Mouse (Mus musculus): ENCODE measurements around the gene Pcif1. TPM values are rescaled to one million over a fixed set of nuclear protein-coding genes. Genes with fewer than 3 reads are reported as not detected.

Gene Pcif1
- polyA plus RNA-seq, 1 experiment = 37.2 TPM

DNA sequence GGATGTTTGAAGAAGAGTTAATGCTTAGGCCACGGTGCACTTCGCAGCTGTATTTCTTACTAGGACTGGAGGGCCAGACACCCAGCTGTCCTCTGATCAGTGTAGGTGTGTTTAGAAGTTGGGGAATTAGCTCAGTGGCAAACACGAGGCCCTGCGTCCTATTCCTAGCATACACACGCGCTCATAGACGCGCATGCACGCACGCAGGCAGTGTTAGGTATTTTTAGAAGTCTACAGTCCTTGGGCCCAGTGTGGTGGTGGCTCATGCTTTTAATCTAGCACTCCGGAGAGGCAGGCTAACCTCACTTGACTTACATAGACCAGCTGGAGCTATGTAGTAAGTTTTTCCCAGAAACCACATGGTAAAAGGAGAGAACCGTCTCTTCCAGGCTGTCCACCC lies 33.0 kb downstream of the Pcif1 start:
- Histone ChIP-seq H3K27ac (ENCODE audit: insufficient read depth, low read depth, low read length) (peak overlapping the region; percentile 95), H3K27me3 (replicated peaks; ENCODE audit: control insufficient read depth, insufficient read depth, low read length) (no peaks in the 10 kb centered on the region), H3K36me3 (ENCODE audit: control insufficient read depth, insufficient read depth, low read length) (peaks cover under 1% of the 10 kb centered on the region; the same call in 1 of the 2 replicates), H3K4me1 (ENCODE audit: control insufficient read depth, insufficient read depth, low read length) (peaks cover 12% of the 10 kb centered on the region; the same call in 1 of the 2 replicates), H3K4me3 (ENCODE audit: insufficient read depth, low read depth, low read length) (peak overlapping the region; percentile 63)
- TF ChIP-seq POLR2A (IDR thresholded peaks at IDR 0.05; ENCODE audit: low read depth, low read length) (no peak), CTCF (conservative IDR thresholded peaks at IDR 0.05; ENCODE audit: insufficient read depth, insufficient read length, low read depth, low read length) (no peak)
- DNase-seq = no peak
- 3% methylated on average over 12 of the region's 12 CpGs for WGBS

- H3K4me1 ChIP-seq (ENCODE audit: control insufficient read depth, insufficient read depth, low read length) = peaks cover 12% of the 10 kb centered on the region; the same call in 1 of the 2 replicates
- no peaks in the 10 kb centered on the region for H3K27me3 ChIP-seq (replicated peaks; ENCODE audit: control insufficient read depth, insufficient read depth, low read length)
- no peaks in the 10 kb centered on the region for H3K36me3 ChIP-seq (ENCODE audit: control insufficient read depth, insufficient read depth, low read length)
- no peak for TF ChIP-seq CTCF (conservative IDR thresholded peaks at IDR 0.05; ENCODE audit: insufficient read depth, insufficient read length, low read depth, low read length)
- TF ChIP-seq POLR2A (IDR thresholded peaks at IDR 0.05; ENCODE audit: low read depth, low read length) = no peak
- no peak overlapping the region for H3K27ac ChIP-seq (ENCODE audit: insufficient read depth, low read depth, low read length)
- H3K4me3 ChIP-seq (ENCODE audit: insufficient read depth, low read depth, low read length) = no peak overlapping the region
- WGBS = 89% methylated on average over 9 of the region's 9 CpGs
- no peak for DNase-seq
These were observed 33.8 kb downstream of the Pcif1 start for GRCm38 (mm10) chr2:164912749-164913427.

- no peak overlapping the region for H3K27ac ChIP-seq (ENCODE audit: insufficient read depth, low read depth, low read length)
- WGBS = 85% methylated on average over 2 of the region's 2 CpGs
These were observed 34.3 kb downstream of the Pcif1 start for GRCm38 (mm10) chr2:164913428-164913786.

DNA sequence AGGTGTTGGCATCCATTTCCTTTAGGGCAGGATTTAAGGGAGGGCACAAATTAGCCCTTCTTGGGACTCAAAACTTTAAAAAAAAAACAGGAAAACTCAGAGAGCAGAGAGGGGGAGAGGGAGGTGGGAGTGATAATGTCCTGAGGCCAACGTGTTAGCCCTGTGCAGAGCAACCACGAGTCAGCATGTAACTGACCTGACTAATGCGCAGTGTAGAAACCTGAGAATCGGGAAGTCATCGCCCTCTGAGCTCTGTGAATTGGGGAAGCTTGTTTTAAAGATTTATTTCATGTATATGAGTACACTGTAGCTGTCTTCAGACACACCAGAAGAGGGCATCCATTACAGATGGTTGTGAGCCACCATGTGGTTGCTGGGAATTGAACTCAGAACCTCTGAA lies 37.7 kb downstream of the Pcif1 start:
- Histone ChIP-seq H3K4me1 (ENCODE audit: control insufficient read depth, insufficient read depth, low read length) (peaks cover 5% of the 10 kb centered on the region; the same call in 1 of the 2 replicates), H3K4me3 (ENCODE audit: insufficient read depth, low read depth, low read length) (no peak overlapping the region), H3K36me3 (ENCODE audit: control insufficient read depth, insufficient read depth, low read length) (no peaks in the 10 kb centered on the region), H3K27ac (ENCODE audit: insufficient read depth, low read depth, low read length) (no peak overlapping the region), H3K27me3 (replicated peaks; ENCODE audit: control insufficient read depth, insufficient read depth, low read length) (no peaks in the 10 kb centered on the region)
- DNase-seq = no peak
- TF ChIP-seq CTCF (conservative IDR thresholded peaks at IDR 0.05; ENCODE audit: insufficient read depth, insufficient read length, low read depth, low read length) (no peak), POLR2A (IDR thresholded peaks at IDR 0.05; ENCODE audit: low read depth, low read length) (no peak)
- WGBS = 52% methylated on average over 5 of the region's 5 CpGs

More at GRCm38 (mm10) chr2:164913428-164913786, 34.3 kb downstream of the Pcif1 start:
- no peaks in the 10 kb centered on the region for H3K27me3 ChIP-seq (replicated peaks; ENCODE audit: control insufficient read depth, insufficient read depth, low read length)
- TF ChIP-seq POLR2A (IDR thresholded peaks at IDR 0.05; ENCODE audit: low read depth, low read length) = no peak
- no peak for TF ChIP-seq CTCF (conservative IDR thresholded peaks at IDR 0.05; ENCODE audit: insufficient read depth, insufficient read length, low read depth, low read length)
- H3K36me3 ChIP-seq (ENCODE audit: control insufficient read depth, insufficient read depth, low read length) = no peaks in the 10 kb centered on the region
- DNase-seq = peak; percentile 41
- no peak overlapping the region for H3K4me3 ChIP-seq (ENCODE audit: insufficient read depth, low read depth, low read length)
- peaks cover 12% of the 10 kb centered on the region; the same call in 1 of the 2 replicates for H3K4me1 ChIP-seq (ENCODE audit: control insufficient read depth, insufficient read depth, low read length)

DNA sequence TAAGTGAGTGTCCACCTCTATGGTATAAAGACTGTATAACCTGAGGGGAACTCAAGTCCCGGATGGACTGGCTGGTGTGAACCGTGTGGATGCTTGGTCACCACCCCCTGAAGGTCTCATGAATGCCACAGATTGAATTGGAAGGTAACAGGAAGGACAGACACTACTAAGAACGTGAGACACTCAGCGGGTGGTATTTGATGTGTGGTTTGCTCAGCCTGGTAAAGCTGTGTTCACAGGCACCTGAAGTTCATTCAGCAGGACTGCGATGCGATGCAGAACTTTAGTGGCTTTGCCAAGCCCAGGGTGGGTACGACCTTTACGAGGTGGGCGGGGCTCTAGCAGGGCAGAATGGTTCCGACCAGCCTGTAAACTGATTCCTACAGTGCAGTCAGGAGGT lies 38.3 kb downstream of the Pcif1 start:
- Histone ChIP-seq H3K27me3 (replicated peaks; ENCODE audit: control insufficient read depth, insufficient read depth, low read length) (no peaks in the 10 kb centered on the region), H3K4me3 (ENCODE audit: insufficient read depth, low read depth, low read length) (no peak overlapping the region), H3K27ac (ENCODE audit: insufficient read depth, low read depth, low read length) (no peak overlapping the region), H3K4me1 (ENCODE audit: control insufficient read depth, insufficient read depth, low read length) (peaks cover 4% of the 10 kb centered on the region; the same call in 1 of the 2 replicates), H3K36me3 (ENCODE audit: control insufficient read depth, insufficient read depth, low read length) (no peaks in the 10 kb centered on the region)
- WGBS = 44% methylated on average over 10 of the region's 10 CpGs
- TF ChIP-seq CTCF (conservative IDR thresholded peaks at IDR 0.05; ENCODE audit: insufficient read depth, insufficient read length, low read depth, low read length) (no peak), POLR2A (IDR thresholded peaks at IDR 0.05; ENCODE audit: low read depth, low read length) (no peak)
- DNase-seq = no peak

DNA sequence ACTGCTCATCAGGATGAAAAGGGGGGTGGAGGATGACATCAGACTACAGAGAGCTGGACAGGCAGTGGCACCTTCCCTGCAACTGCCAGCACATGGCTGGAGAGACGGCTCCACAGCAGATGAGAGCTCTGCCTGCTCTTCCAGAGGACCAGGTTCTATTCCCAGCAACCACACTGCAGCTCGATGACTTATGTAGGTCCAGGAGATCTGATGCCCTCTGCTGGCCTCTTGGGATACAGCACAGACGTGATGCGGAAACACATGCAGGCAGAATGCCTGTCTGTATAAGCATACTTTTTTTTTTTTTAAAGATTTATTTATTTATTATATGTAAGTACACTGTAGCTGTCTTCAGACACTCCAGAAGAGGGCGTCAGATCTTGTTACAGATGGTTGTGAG lies 39.2 kb downstream of the Pcif1 start:
- no peak overlapping the region for H3K27ac ChIP-seq (ENCODE audit: insufficient read depth, low read depth, low read length)
- WGBS = 71% methylated on average over 5 of the region's 5 CpGs
- no peaks in the 10 kb centered on the region for H3K27me3 ChIP-seq (replicated peaks; ENCODE audit: control insufficient read depth, insufficient read depth, low read length)
- H3K36me3 ChIP-seq (ENCODE audit: control insufficient read depth, insufficient read depth, low read length) = no peaks in the 10 kb centered on the region
- H3K4me1 ChIP-seq (ENCODE audit: control insufficient read depth, insufficient read depth, low read length) = 0 out of 2 replicates have a peak, but pooled peaks cover under 1% of the 10 kb centered on the region
- DNase-seq = peak; percentile 43
- H3K4me3 ChIP-seq (ENCODE audit: insufficient read depth, low read depth, low read length) = no peak overlapping the region
- TF ChIP-seq CTCF (conservative IDR thresholded peaks at IDR 0.05; ENCODE audit: insufficient read depth, insufficient read length, low read depth, low read length) (peak; percentile 62), POLR2A (IDR thresholded peaks at IDR 0.05; ENCODE audit: low read depth, low read length) (no peak)

DNA sequence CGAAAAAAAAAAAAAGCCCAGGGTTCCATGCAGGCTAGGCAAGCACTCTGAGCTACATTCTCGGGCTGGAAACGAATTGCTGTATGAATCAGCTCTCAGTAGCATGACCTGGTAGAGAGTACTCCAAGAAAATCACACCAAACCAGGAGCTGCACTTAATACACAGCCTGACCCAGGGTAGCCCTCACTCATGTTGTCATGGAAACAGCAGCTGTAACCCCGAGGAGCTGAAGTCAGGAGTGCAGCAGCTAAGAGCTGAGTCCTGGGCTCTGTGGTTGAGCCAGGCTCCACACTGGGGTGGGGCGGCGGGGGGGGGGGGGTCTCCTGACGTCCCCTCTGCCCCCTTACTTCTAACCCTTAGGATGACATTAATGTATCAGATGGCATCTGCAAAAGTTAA lies 42.9 kb downstream of the Pcif1 start:
- TF ChIP-seq CTCF (conservative IDR thresholded peaks at IDR 0.05; ENCODE audit: insufficient read depth, insufficient read length, low read depth, low read length) = no peak
- no peak for TF ChIP-seq POLR2A (IDR thresholded peaks at IDR 0.05; ENCODE audit: low read depth, low read length)
- Histone ChIP-seq H3K36me3 (ENCODE audit: control insufficient read depth, insufficient read depth, low read length) (no peaks in the 10 kb centered on the region), H3K4me1 (ENCODE audit: control insufficient read depth, insufficient read depth, low read length) (no peaks in the 10 kb centered on the region), H3K4me3 (ENCODE audit: insufficient read depth, low read depth, low read length) (no peak overlapping the region), H3K27me3 (replicated peaks; ENCODE audit: control insufficient read depth, insufficient read depth, low read length) (no peaks in the 10 kb centered on the region), H3K27ac (ENCODE audit: insufficient read depth, low read depth, low read length) (no peak overlapping the region)
- DNase-seq = no peak
- WGBS = 65% methylated on average over 7 of the region's 7 CpGs

Data from kidney, adult 2 months (tissue).